Mouse (Mus musculus) spleen, adult 2 months (tissue): ENCODE results near the gene Itsn1.

Experiments
- CTCF ChIP-seq: fragments of 200-500 bp; IDR thresholded peaks from 2 replicates; pipeline ENCODE4 v1.5.1; 2011; ENCODE audit warnings: mild to moderate bottlenecking, inconsistent platforms; ENCODE audit not compliant: insufficient read depth, insufficient read length, insufficient replicate concordance; ENCODE audit errors: extremely low read depth
- POLR2A ChIP-seq: fragments of 200-500 bp; IDR thresholded peaks from 2 replicates; pipeline ENCODE4 v1.6.1; 2011; ENCODE audit warnings: low read depth, low read length, inconsistent platforms

GRCm38 (mm10) chr16:91860471-91861125 is 131.5 kb downstream of the Itsn1 start:
- TF ChIP-seq CTCF = no peak
- TF ChIP-seq POLR2A = no peak
